Mouse (Mus musculus): ENCODE measurements around the gene Tmprss6. TPM values are rescaled to one million over a fixed set of nuclear protein-coding genes. Genes with fewer than 3 reads are reported as not detected.

Tmprss6 gene
- total and polyA plus RNA-seq, 3 experiments, result 0.11 TPM; not detected in 2

DNA sequence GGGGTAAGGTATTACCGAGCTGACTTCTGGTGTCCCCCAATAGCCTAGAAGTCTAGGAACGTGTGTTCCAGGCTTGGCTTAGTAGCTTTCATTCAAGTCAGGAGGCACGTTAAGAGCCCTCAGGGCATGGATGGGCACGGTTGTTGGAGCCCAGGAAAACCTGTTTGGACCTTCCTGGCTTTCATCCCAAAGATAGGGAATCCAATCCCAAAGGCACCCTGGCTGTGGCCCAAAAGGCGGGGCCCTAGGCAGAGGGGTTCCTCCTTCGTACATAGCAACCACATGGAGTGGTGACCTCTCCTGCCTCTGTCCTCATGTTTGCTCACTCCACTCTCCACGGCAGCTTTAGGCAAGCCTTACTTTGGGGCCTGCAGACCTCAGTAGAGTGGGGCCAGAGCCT lies 66.0 kb downstream of the Tmprss6 start:
- Histone ChIP-seq H3K4me1 (ENCODE audit: insufficient read depth, low read depth, low read length) (peaks cover 23% of the 10 kb centered on the region), H3K9me3 (replicated peaks) (no peaks in the 10 kb centered on the region), H3K36me3 (replicated peaks) (no peaks in the 10 kb centered on the region), H3K27me3 (ENCODE audit: insufficient read depth, low read length) (peaks cover 67% of the 10 kb centered on the region), H3K4me3 (ENCODE audit: low read depth, low read length) (no peak overlapping the region)
- DNase-seq (ENCODE audit: low spot score) (no peak), ATAC-seq (ENCODE audit: extremely low read depth, insufficient number of reproducible peaks, low FRiP score, poor library complexity, severe bottlenecking) (no peak)
- TF ChIP-seq POLR2AphosphoS5 (IDR thresholded peaks at IDR 0.05; ENCODE audit: insufficient replicate concordance, low read depth, low read length) (no peak), CTCF (IDR thresholded peaks at IDR 0.05; ENCODE audit: low read depth, low read length) (no peak), GATA1 (IDR thresholded peaks at IDR 0.05; ENCODE audit: borderline replicate concordance, low read length) (no peak), GATA2 (IDR thresholded peaks at IDR 0.05; ENCODE audit: borderline replicate concordance, low read depth, low read length) (no peak), TAL1 (conservative IDR thresholded peaks at IDR 0.05; ENCODE audit: low read depth, low read length) (no peak)

DNA sequence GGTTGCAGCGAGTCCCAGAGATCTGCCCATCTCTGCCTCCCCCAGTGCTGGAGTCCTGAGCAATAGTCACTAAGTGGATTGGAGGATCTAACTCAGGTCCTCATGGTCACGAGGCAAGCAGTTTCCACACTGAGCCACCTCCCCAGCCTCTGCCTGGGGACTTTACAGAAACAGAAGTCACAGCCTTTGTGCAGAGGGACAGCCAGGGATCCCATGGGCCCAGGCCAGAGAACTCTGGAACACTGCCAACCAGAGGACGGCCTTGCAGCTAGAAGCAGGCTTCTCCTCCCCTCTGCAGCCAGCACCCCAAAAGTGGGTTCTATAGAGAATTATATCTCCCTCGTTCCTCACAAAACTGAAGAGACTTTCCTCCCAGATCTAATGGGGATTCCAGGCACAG lies 66.5 kb downstream of the Tmprss6 start:
- DNase-seq (ENCODE audit: low spot score) (no peak), ATAC-seq (ENCODE audit: extremely low read depth, insufficient number of reproducible peaks, low FRiP score, poor library complexity, severe bottlenecking) (no peak)
- H3K27me3 ChIP-seq (ENCODE audit: insufficient read depth, low read length), result peaks cover 67% of the 10 kb centered on the region
- no peaks in the 10 kb centered on the region for H3K36me3 ChIP-seq (replicated peaks)
- no peaks in the 10 kb centered on the region for H3K9me3 ChIP-seq (replicated peaks)
- H3K4me1 ChIP-seq (ENCODE audit: insufficient read depth, low read depth, low read length), result peaks cover 18% of the 10 kb centered on the region
- no peak overlapping the region for H3K4me3 ChIP-seq (ENCODE audit: low read depth, low read length)
- TF ChIP-seq TAL1 (conservative IDR thresholded peaks at IDR 0.05; ENCODE audit: low read depth, low read length) (no peak), GATA1 (IDR thresholded peaks at IDR 0.05; ENCODE audit: borderline replicate concordance, low read length) (no peak), CTCF (IDR thresholded peaks at IDR 0.05; ENCODE audit: low read depth, low read length) (no peak), GATA2 (IDR thresholded peaks at IDR 0.05; ENCODE audit: borderline replicate concordance, low read depth, low read length) (no peak), POLR2AphosphoS5 (IDR thresholded peaks at IDR 0.05; ENCODE audit: insufficient replicate concordance, low read depth, low read length) (no peak)

DNA sequence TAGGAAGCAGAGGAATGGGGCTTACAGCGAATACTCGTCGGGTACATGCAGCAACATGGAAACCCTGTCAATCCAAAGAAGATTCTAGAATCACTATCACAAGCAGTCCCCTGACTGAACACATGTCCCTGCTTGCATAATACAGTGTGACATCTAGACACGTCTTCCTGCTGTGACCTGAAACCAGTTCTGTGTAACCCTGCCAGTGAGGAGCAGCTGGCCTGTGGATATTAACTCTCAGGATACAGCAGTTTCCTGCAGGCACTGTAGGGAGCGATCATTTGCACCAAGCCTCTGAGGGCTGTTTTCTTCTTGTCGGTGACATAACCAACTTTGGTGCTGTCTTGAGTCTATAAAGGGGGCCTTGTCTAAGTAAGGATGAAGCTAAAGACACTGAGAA lies 67.1 kb downstream of the Tmprss6 start:
- Histone ChIP-seq H3K9me3 (replicated peaks) (no peaks in the 10 kb centered on the region), H3K4me3 (ENCODE audit: low read depth, low read length) (no peak overlapping the region), H3K4me1 (ENCODE audit: insufficient read depth, low read depth, low read length) (peaks cover 12% of the 10 kb centered on the region), H3K27me3 (ENCODE audit: insufficient read depth, low read length) (peaks cover 69% of the 10 kb centered on the region), H3K36me3 (replicated peaks) (no peaks in the 10 kb centered on the region)
- no peak for ATAC-seq (ENCODE audit: extremely low read depth, insufficient number of reproducible peaks, low FRiP score, poor library complexity, severe bottlenecking)
- TF ChIP-seq CTCF (IDR thresholded peaks at IDR 0.05; ENCODE audit: low read depth, low read length), result no peak
- no peak for TF ChIP-seq GATA2 (IDR thresholded peaks at IDR 0.05; ENCODE audit: borderline replicate concordance, low read depth, low read length)
- no peak for TF ChIP-seq POLR2AphosphoS5 (IDR thresholded peaks at IDR 0.05; ENCODE audit: insufficient replicate concordance, low read depth, low read length)
- TF ChIP-seq GATA1 (IDR thresholded peaks at IDR 0.05; ENCODE audit: borderline replicate concordance, low read length), result no peak
- TF ChIP-seq TAL1 (conservative IDR thresholded peaks at IDR 0.05; ENCODE audit: low read depth, low read length), result no peak
- no peak for DNase-seq (ENCODE audit: low spot score)

DNA sequence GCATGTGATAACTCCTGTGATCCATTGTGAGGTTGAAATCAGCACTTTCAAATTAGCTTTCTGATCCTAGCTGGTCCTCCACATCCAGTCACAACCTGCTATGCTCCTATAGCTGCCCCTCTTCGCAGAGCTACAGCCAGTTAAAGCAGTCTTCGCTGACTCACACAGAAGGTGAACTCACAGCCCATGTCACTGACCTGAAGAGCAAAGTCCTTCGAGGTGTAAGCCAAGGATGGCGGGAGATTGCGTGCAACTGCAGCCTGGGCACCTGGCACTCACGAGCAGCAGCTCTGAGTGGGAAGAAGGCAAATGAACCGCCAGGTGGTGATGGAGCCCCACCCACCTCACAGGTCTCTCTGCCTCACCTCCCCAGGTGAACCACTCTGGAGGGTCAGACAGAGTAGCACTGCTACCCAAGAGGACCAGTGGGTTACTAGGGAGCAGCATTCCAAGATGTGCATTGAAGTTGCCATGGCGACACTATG lies 72.9 kb downstream of the Tmprss6 start, which contains the start of gene Tex33:
TSS of gene Tex33 (minus strand) at position 435 of the 485 bp plus-strand sequence.
- ATAC-seq (ENCODE audit: extremely low read depth, insufficient number of reproducible peaks, low FRiP score, poor library complexity, severe bottlenecking), result no peak
- Histone ChIP-seq H3K27me3 (ENCODE audit: insufficient read depth, low read length) (peaks cover 64% of the 10 kb centered on the region), H3K9me3 (replicated peaks) (no peaks in the 10 kb centered on the region)

DNA sequence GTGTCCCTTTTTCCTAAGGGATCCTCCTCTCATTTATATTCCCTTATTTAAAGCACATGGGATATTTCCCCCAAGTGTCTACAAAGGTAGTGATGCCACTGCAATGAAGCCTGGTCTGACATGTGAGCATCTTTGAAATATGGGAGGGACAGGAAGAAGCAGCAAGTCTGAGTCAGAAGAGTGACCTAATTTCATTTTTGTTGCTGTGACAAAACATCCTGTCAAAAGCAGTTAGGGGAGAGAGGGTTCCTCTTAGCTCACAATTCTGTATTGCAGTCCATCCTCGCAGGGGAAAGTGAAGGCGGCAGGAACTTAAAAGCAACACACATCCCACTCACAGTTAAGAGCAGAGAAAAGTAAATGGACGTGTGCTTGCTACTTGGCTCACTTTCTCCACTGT lies 77.6 kb downstream of the Tmprss6 start:
- peaks cover 63% of the 10 kb centered on the region for H3K27me3 ChIP-seq (ENCODE audit: insufficient read depth, low read length)
- H3K36me3 ChIP-seq (replicated peaks), result no peaks in the 10 kb centered on the region
- ATAC-seq (ENCODE audit: extremely low read depth, insufficient number of reproducible peaks, low FRiP score, poor library complexity, severe bottlenecking) (no peak), DNase-seq (ENCODE audit: low spot score) (no peak)
- TF ChIP-seq GATA2 (IDR thresholded peaks at IDR 0.05; ENCODE audit: borderline replicate concordance, low read depth, low read length) (no peak), GATA1 (IDR thresholded peaks at IDR 0.05; ENCODE audit: borderline replicate concordance, low read length) (no peak), TAL1 (conservative IDR thresholded peaks at IDR 0.05; ENCODE audit: low read depth, low read length) (no peak), CTCF (IDR thresholded peaks at IDR 0.05; ENCODE audit: low read depth, low read length) (no peak), POLR2AphosphoS5 (IDR thresholded peaks at IDR 0.05; ENCODE audit: insufficient replicate concordance, low read depth, low read length) (no peak)
- no peaks in the 10 kb centered on the region for H3K9me3 ChIP-seq (replicated peaks)
- no peak overlapping the region for H3K4me3 ChIP-seq (ENCODE audit: low read depth, low read length)
- H3K4me1 ChIP-seq (ENCODE audit: insufficient read depth, low read depth, low read length), result no peaks in the 10 kb centered on the region

More for the DNA sequence above, 72.9 kb downstream of the Tmprss6 start, which contains the start of gene Tex33:
- Histone ChIP-seq H3K4me3 (ENCODE audit: low read depth, low read length) (no peak within 1 kb of the TSS), H3K36me3 (replicated peaks) (no peaks in the 10 kb centered on the region), H3K4me1 (ENCODE audit: insufficient read depth, low read depth, low read length) (no peaks in the 10 kb centered on the region)
- DNase-seq (ENCODE audit: low spot score), result no peak
- TF ChIP-seq GATA1 (IDR thresholded peaks at IDR 0.05; ENCODE audit: borderline replicate concordance, low read length), result no peak
- no peak for TF ChIP-seq POLR2AphosphoS5 (IDR thresholded peaks at IDR 0.05; ENCODE audit: insufficient replicate concordance, low read depth, low read length)
- no peak for TF ChIP-seq GATA2 (IDR thresholded peaks at IDR 0.05; ENCODE audit: borderline replicate concordance, low read depth, low read length)
- TF ChIP-seq TAL1 (conservative IDR thresholded peaks at IDR 0.05; ENCODE audit: low read depth, low read length), result no peak
- TF ChIP-seq CTCF (IDR thresholded peaks at IDR 0.05; ENCODE audit: low read depth, low read length), result no peak

Other genes with a start within 250 kb of the Tmprss6 start
- gene Ncf4, start 223.8 kb downstream of the Tmprss6 start, total RNA-seq (2014; fragmentation: Nextera tagmentation), result 16.1 and 19.0 TPM in 2 replicates
- gene Ncf4, start 223.8 kb downstream of the Tmprss6 start, total RNA-seq (2017), result 64.1 and 67.1 TPM in 2 replicates
- 3.2 and 4.5 TPM in 2 replicates for gene Ncf4, start 223.8 kb downstream of the Tmprss6 start, polyA plus RNA-seq (2012)
- gene Csf2rb2, start 162.9 kb downstream of the Tmprss6 start, total RNA-seq (2014; fragmentation: Nextera tagmentation), result 41.4 and 46.8 TPM in 2 replicates
- gene Csf2rb2, start 162.9 kb downstream of the Tmprss6 start, total RNA-seq (2017), result 41.9 and 42.1 TPM in 2 replicates
- gene Csf2rb2, start 162.9 kb downstream of the Tmprss6 start, polyA plus RNA-seq (2012), result 15.4 and 17.3 TPM in 2 replicates
- 219 and 232 TPM in 2 replicates for gene Csf2rb, start 142.9 kb downstream of the Tmprss6 start, total RNA-seq (2014; fragmentation: Nextera tagmentation)
- 155 and 178 TPM in 2 replicates for gene Csf2rb, start 142.9 kb downstream of the Tmprss6 start, total RNA-seq (2017)
- gene Csf2rb, start 142.9 kb downstream of the Tmprss6 start, polyA plus RNA-seq (2012), result 67.0 and 145 TPM in 2 replicates
- gene Tex33, start 72.7 kb downstream of the Tmprss6 start, total RNA-seq (2014; fragmentation: Nextera tagmentation), result not detected in 2 replicates
- 0.49 TPM in 1 of 2 replicates, not detected in the other for gene Tex33, start 72.7 kb downstream of the Tmprss6 start, total RNA-seq (2017)
- gene Tex33, start 72.7 kb downstream of the Tmprss6 start, polyA plus RNA-seq (2012), result not detected in 2 replicates
- 3.6 and 4.3 TPM in 2 replicates for gene Tst, start 62.7 kb downstream of the Tmprss6 start, total RNA-seq (2014; fragmentation: Nextera tagmentation)
- 0.93 and 1.3 TPM in 2 replicates for gene Tst, start 62.7 kb downstream of the Tmprss6 start, total RNA-seq (2017)
- gene Tst, start 62.7 kb downstream of the Tmprss6 start, polyA plus RNA-seq (2012), result 1.7 and 1.8 TPM in 2 replicates
- gene Mpst, start 62.2 kb downstream of the Tmprss6 start, total RNA-seq (2014; fragmentation: Nextera tagmentation), result 7.3 and 19.9 TPM in 2 replicates
- gene Mpst, start 62.2 kb downstream of the Tmprss6 start, total RNA-seq (2017), result 20.2 and 22.7 TPM in 2 replicates
- 101 and 115 TPM in 2 replicates for gene Mpst, start 62.2 kb downstream of the Tmprss6 start, polyA plus RNA-seq (2012)
- not detected in 2 replicates for gene Kctd17, start 40.1 kb downstream of the Tmprss6 start, total RNA-seq (2014; fragmentation: Nextera tagmentation)
- gene Kctd17, start 40.1 kb downstream of the Tmprss6 start, total RNA-seq (2017), result 0.05 TPM in 1 of 2 replicates, not detected in the other
- 0.04 TPM in 1 of 2 replicates, not detected in the other for gene Kctd17, start 40.1 kb downstream of the Tmprss6 start, polyA plus RNA-seq (2012)
- not detected in 2 replicates for gene Il2rb, start 26.6 kb upstream of the Tmprss6 start, total RNA-seq (2014; fragmentation: Nextera tagmentation)
- under 0.01 and 0.05 TPM in 2 replicates for gene Il2rb, start 26.6 kb upstream of the Tmprss6 start, total RNA-seq (2017)
- not detected in 2 replicates for gene Il2rb, start 26.6 kb upstream of the Tmprss6 start, polyA plus RNA-seq (2012)
- not detected in 2 replicates for gene C1qtnf6, start 62.8 kb upstream of the Tmprss6 start, total RNA-seq (2014; fragmentation: Nextera tagmentation)
- gene C1qtnf6, start 62.8 kb upstream of the Tmprss6 start, total RNA-seq (2017), result 0.11 and 0.41 TPM in 2 replicates
- gene C1qtnf6, start 62.8 kb upstream of the Tmprss6 start, polyA plus RNA-seq (2012), result not detected in 2 replicates
- gene Sstr3, start 76.1 kb upstream of the Tmprss6 start, total RNA-seq (2014; fragmentation: Nextera tagmentation), result not detected in 2 replicates
- gene Sstr3, start 76.1 kb upstream of the Tmprss6 start, total RNA-seq (2017), result 0.05 and 0.12 TPM in 2 replicates
- gene Sstr3, start 76.1 kb upstream of the Tmprss6 start, polyA plus RNA-seq (2012), result not detected in 2 replicates
- gene Rac2, start 104.1 kb upstream of the Tmprss6 start, total RNA-seq (2014; fragmentation: Nextera tagmentation), result 647 and 735 TPM in 2 replicates
- 713 and 736 TPM in 2 replicates for gene Rac2, start 104.1 kb upstream of the Tmprss6 start, total RNA-seq (2017)
- 981 and 1,035 TPM in 2 replicates for gene Rac2, start 104.1 kb upstream of the Tmprss6 start, polyA plus RNA-seq (2012)
- gene Cyth4, start 128.4 kb upstream of the Tmprss6 start, total RNA-seq (2014; fragmentation: Nextera tagmentation), result not detected in 2 replicates
- gene Cyth4, start 128.4 kb upstream of the Tmprss6 start, total RNA-seq (2017), result 1.4 and 1.5 TPM in 2 replicates
- gene Cyth4, start 128.4 kb upstream of the Tmprss6 start, polyA plus RNA-seq (2012), result 0.04 and 0.26 TPM in 2 replicates

All from G1E (cell line).